Mouse (Mus musculus) thymus, postnatal 4 days (tissue): ENCODE results near the gene Msl3l2.

Source experiments
- DNase-seq: peaks from one replicate; pipeline ENCODE4 v3.0.0; 2021

Gene Msl3l2

DNA sequence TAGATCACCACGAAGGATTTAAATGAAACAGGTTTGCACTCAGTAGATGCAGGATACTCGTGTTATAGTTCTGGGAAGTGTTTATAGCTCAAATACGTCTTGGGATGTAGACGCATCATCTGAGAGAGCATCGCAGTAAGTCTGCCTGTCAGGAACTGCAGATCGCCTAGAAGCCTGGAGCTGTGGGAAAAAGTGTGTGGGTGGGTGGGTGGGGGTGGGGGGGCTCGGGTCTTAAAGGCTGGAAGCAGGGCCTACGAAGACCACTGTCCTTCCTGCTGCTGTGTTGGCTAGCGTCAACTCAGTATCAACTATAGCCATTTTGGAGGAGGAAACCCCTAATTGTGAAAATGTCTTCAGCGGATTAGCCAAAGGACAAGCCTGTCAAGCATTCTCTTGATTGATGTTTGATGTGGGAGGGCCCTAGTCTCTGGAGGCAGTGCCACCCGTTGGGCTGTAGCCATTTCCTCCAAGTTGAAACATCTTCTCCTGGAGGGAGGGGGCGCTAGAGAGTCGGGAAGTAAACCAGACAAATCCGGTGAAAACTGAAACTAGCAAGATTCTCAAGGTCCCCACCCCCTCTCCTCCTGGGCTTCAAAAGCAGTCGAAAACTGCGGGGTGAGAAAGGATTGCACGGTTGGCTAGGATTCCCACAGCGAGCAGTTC, at the start of gene Msl3l2:
Msl3l2 (plus strand) TSS at position 585 of the 663 bp plus-strand sequence.
- peak; percentile 93 for DNase-seq

DNA sequence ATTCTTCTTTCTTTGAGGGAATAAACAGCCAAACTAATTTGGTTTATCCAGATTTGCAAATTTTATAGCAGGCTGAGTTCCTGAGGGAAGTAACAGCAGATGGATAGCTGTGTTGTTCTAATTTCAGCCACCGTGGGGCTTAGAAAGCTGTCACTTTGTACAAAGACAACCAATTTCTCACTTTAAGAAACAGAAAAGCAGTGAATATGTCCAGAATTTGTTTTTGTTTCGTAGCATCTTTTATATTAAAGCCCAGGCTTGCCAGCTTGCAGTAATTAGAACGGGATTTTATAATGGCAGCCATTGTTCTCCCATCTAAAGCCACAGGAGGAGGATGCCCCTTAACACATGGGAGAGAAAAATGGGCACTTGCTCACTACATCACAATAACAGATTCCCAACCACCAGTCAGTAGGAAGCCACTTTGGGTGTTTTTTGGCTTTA, 47.7 kb upstream of the Msl3l2 start:
- no peak for DNase-seq

DNA sequence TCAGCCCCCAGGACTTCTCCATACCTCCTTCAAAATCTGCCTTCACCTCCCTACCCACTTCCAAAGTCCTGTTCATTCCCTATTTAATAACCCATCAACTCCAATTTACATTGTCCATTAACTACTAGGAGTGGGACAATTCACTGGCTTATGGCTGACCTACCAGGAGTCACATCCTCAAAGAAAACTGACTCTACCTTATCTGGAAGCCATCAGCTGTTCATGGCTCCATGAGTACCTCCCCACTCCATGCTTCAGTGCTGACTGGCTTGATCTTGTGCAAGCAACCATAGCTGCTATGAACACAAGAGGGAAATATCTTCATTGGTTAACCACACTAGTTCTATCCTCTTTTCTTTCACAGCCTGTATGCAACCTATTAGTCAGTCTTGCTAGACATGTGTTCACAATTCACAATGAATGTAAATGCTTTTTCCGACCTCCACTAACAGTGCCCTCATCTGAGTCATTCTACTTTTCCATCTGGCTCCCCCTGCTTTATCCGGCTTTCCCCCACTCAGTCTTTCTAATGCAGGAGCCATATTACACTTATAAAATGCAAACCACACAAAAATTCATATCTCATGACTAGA, 45.4 kb upstream of the Msl3l2 start:
- DNase-seq = no peak

DNA sequence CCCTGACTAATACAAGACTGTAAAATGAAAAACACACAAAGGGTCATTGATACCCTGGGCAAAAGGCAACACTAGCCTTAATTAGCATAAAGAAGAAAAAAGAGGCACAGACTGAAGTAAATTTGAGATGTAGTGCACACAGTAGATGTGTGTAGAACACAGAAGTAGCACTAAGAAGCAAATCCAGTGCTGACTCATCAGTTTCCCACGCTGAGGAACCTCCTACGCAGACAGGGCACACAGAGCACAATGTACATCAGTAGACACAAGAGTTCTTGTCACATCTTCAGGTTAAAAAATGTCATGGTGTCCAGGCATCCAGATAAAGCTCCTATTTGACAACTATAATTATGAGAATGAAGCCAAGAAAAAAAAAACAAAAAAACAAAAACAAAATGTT, 44.0 kb upstream of the Msl3l2 start:
- DNase-seq = no peak

DNA sequence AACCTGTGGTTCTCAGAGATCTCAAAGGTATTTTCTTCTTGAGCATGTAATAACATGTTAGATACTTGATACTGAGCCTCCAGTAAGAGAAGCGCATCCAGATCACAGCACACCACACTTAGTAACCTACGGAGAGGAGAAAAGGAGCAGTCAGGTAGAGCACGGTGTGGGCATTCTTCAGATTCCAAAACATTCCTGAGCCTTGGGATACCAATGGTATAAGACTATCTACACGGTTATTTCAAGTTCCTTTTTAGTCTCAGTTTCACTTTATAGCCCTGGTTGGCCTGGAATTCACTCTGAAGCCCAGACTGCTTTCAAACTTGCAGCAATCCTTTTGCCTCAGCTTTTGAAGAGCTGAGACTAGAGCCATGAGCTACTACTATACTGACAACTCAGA, 17.0 kb upstream of the Msl3l2 start:
- no peak for DNase-seq

DNA sequence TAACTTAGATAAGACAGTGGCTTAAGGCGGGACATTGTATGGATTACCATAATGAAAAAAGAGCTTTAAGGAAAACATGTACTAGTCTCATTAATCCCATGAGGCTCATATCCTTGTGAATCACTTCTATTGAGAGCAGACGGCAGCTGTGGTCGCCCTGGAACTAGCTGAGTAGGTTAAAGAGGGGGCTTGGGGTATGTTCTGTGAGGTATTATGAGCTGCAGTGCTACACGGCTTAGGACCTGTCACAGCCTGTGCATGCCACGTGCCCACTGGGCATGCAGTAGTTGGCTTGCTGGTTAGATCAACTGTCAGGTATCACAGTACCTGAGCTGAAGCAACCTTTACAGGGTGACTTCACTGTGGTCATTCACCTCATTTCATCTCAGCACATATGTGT, 12.1 kb upstream of the Msl3l2 start:
- DNase-seq = no peak

DNA sequence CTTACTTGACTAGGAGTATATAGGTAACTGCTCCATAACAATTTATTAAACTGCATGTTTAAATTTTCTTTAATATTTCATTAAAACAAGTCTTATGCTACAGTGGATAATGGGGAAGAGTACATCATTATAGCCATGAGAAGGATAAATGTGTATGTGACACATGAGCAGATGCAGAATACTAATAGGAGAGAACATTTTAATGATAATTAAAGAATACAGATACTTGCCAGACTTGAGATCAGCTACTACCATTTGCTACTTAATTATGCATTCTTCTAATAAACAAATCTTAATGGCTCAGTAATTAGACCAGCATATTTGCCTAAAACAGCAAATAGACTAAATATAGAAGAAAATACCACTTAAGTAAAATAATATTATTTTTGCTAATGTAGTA, 10.0 kb upstream of the Msl3l2 start:
- no peak for DNase-seq

DNA sequence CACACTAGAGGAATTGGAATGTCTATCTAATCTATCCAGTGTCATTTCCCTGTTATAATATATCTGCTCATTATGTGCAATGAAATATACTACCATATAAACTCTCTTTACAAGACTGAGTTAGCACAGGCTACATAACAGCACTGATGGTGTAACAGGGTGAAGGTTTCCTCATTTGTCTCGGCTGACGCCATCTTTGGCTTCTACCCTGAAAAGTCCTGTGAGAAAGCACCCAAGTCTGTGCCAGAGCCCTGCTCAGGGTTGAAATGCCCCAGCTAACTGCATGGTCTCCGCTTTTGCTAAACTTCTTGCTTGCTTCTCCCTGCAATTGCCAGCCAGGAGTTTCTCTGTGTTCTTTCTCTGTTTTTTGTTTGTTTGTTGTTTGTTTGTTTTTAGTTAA, 7.6 kb upstream of the Msl3l2 start:
- no peak for DNase-seq

DNA sequence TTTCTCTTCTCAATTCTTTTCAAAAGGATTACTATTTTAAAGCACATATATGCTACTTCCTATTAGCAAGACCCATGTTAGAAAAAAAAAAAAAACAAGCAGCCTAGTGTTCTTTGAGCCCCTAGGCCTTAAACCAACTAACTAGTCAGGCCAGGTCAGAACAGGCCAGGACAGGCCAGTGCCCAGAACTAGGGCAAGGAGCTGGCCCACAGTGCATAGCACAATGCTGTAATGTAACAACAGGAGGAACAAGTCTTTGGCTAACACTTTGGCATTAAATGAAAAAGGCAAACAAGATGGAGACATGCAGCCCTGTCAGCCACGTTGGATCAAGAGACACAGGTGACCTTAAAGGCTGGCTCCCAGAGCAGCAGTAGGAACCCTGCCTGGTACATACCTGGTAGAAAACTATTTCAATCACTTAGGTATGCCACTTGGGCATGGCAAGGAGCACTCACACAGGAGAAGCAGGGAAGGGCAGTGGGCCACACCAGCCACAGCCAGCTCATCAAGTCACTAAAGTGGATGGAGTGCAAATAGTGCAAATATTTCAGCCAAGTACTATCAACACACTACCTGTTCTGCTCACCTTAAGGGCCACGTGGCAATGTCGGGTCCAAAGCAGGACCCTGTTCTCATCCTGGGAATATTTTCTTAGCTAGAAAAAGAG, 6.9 kb upstream of the Msl3l2 start:
- DNase-seq = no peak

DNA sequence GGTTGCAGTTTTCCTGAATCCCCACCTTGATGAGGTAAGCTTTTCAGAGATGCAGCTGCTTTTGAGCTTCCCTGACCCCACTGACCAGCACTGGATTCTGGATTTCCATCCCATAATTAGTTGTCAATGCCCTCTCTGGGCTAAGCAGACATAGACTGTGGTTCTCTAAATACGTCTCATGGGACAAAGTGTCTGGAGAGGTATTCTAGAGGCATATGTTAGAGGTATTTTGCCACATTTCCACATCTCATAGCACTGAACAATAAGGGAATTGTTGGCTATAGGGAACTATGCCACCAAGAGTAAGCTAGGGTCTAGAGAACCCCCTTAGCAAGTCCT, 248 bp downstream of the Msl3l2 start:
- no peak for DNase-seq

DNA sequence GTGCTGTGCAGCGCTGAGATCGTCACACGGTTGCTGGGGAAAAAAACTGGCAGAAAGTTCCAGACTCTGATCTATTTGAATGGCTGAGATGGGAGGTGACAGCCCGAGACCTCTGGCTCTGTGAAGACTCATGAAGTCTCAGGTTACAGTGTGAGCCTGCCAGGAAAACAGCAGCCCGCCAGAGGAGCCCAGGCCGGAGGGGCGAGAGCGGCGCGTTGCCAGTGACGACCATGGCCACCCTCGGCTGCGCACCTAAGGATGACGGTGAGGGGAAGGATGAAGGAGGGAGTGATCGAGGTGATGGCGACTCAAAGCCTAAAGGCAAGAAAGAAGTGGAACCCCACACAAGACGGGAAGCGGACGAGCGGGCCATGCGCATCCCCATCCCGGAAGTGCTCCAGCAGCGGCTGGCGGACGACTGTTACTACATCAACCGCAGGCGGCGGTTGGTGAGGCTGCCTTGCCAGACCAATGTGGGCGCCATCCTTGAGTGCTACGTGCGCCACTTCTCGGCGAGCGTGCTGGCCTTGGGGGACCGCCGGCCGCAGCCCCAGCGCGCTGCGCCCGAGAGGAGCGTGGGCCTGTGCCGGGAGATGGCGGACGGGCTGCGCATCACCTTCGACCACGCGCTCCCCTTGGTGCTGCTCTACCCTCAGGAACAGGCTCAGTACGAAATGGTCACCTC, 8.4 kb downstream of the Msl3l2 start:
- DNase-seq = peak; percentile 82

DNA sequence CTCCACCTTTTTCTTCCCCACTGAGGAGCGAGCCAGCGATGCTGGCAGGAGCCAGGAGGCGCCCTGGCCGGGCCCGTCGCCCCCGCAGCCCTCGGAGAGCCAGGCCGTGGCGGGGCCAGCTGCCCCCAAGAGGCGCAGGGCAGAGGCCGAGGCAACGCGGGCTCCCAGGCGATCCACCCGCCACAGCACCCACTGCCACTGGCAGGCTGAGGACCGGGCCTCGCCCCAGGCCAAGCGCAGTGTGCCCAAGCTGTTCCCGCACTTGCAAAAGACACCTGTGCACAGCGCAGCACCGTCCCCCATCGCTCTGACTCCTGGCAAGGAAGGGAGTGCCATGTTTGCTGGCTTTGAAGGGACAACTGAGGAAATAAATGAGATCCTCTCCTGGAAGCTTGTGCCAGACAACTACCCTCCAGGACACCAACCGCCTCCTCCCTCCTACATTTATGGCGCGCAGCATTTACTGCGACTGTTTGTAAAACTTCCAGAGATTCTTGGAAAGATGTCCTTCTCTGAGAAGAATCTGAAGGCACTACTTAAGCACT, 9.0 kb downstream of the Msl3l2 start:
- DNase-seq = peak; percentile 68

DNA sequence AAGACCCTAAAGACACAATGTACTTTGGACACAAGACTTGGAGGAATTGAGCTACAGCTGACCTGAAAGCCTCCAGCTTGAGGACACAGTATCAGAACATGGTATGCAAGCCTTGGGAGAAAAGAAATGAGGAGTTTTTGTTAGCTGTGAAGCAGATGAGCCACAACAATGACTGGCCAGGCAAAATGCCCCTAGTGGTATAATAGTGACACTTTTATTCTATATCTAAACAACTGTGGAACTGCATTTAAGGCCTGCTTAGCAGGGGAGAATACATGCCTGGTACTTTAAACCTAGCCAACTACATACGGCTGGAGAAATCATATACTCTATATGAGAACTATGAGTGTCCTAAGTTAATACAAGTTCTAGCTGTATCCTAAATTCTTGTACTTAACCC, 20.3 kb downstream of the Msl3l2 start:
- no peak for DNase-seq

DNA sequence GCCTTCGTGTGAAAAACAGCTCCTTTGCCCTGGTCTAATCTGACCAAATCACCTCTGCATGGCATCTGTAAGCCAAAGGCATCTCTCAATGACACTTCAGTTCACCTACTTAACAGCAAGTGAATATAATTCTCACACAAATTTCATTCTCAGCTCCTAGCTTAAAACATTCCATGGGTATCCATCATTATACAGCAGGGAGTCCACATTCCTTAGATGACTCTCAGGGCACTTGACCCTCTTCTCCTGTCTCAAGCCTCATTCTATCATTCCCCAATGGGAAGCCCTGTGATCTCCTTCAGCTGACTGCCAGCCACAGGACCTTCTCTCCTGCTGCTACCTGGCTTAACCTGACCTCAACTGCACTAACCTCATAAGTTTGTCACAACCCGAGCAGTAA, 22.9 kb downstream of the Msl3l2 start:
- no peak for DNase-seq

DNA sequence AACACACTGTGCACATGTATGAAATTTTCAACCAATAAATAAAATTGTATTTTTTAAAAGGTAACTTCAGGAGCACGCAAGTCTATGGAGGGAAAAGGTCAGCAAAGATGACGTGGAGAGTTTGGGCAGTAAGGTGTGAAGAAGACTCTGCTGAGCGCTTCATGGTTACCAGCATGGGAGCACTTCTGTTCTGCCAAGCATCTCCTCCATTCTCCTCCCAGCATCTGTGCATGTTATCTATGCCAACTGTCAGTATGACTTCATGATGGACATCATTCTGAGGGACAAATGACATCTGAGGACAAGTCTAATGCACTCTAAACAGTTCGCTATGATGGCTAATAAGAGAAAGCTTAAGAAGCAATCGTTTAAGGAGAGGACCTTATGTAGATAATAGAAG, 30.5 kb downstream of the Msl3l2 start:
- no peak for DNase-seq

DNA sequence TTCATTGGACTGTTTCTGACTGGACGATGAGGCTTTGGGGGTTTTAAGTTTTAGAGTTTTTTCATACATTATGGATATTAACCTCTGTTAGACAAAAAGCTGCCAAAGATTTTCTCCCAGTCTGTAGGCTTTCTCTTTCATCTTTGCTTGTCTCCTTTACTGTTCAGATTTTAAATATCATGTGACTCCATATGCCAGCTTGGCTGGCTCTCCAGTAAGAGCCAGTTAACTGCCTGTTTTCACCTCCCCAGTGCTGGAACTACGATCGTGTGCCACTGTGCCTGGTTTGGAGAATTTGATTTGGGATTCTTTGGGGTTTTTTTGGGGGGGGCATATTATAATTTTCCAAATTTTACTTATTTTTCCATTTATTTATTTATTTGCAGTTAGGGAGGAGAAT, 42.2 kb downstream of the Msl3l2 start:
- no peak for DNase-seq

DNA sequence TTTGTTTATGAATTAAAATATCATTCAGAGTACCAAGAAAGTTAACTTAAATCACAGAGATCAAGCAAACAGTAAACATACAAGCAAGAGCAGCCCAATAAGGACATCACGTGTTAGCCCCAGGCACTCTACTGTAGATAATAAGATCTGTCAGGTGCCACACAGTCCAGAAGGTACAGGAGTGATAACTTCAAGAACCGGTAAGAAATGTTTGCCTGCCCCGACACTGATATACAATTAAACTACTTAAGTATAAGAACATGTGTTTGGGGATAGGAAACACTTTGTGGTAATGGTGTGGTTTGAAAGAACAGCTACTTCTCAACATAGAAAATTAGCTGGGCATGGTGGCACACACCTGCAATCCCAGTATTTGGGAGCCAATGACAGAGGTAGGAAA, 50.2 kb downstream of the Msl3l2 start:
- no peak for DNase-seq

DNA sequence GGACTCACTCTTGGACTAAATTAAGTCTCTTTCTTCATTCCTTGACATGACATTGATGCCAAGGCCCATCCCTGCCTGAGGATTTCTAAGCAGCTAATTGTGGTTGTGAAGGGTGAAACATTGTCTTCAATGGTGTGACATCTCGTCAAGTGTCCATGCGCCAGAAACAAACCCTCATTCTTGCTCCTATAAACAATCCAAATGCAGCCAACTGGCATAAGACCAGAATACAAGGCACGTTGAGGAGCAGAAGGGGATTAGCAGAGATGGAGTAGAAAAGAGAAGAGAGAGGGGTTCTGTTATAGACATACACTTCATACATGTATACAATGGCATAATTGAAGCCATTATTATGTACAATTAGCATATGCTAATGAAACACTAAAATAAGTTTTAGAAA, 51.5 kb downstream of the Msl3l2 start:
- no peak for DNase-seq

DNA sequence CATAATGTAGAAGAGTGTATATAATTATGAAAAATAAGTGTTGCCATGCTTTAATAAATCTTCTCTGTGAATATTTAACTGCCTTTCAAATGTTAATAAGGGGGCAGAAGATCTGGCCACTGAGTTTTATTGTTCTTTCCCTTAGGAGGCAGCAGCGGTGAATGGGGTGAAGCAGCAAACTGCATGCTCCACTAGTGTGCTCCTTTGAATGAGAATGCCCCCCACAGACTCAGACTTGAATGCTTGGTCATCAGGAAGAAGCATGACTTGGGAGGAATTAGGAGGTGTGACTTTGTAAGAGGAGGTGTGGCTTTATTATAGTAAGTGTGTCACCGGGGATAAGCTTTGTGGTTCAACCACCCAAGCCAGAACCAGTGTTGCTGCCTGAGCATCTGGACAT, 52.0 kb downstream of the Msl3l2 start:
- DNase-seq = no peak

DNA sequence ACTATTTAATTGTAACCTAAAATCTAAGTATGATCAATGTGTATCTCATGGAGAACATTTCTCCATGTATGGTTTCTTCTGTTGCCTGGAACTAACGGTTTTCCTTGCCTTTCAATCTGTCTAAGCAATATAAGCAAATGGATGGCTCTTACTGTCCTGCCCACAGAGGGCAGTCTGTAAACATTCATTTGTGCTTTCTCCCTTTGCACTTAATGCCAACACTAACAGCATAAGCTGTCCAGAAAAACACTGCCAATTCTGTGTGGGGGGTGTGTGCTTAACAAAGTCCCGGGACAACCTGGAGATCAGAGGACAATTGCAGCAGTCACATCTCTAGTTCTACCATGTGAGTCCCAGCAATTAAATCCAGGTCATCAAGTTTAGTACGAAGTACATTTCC, 57.7 kb downstream of the Msl3l2 start:
- no peak for DNase-seq

DNA sequence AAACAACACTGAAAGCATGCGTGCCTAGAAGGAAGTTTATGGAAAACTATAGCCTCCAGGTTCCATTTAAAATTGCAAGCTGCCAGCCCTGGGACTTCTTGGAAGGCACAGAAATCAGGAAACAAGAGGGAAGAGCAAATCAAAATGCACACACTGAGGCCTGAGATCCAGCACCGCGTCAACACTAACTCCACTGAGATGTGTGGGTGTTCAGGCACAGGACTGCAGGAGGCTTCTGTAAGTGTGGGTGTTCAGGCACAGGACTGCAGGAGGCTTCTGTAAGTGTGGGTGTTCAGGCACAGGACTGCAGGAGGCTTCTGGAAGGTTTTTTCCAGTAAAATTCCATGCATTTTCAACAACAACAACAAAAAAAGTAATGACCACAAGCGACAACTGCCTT, 59.0 kb downstream of the Msl3l2 start:
- no peak for DNase-seq
